Mouse (Mus musculus) frontal cortex, adult (tissue): ENCODE measurements around the gene Svip.

Experiments used
- ATAC-seq: cut with Nextera tagmentation; 2 replicates; pipeline ENCODE4 v1.9.2; 2017; ENCODE audit warnings: mild to moderate bottlenecking, moderate library complexity, mixed read lengths; ENCODE audit not compliant: low TSS enrichment

The Svip gene

DNA sequence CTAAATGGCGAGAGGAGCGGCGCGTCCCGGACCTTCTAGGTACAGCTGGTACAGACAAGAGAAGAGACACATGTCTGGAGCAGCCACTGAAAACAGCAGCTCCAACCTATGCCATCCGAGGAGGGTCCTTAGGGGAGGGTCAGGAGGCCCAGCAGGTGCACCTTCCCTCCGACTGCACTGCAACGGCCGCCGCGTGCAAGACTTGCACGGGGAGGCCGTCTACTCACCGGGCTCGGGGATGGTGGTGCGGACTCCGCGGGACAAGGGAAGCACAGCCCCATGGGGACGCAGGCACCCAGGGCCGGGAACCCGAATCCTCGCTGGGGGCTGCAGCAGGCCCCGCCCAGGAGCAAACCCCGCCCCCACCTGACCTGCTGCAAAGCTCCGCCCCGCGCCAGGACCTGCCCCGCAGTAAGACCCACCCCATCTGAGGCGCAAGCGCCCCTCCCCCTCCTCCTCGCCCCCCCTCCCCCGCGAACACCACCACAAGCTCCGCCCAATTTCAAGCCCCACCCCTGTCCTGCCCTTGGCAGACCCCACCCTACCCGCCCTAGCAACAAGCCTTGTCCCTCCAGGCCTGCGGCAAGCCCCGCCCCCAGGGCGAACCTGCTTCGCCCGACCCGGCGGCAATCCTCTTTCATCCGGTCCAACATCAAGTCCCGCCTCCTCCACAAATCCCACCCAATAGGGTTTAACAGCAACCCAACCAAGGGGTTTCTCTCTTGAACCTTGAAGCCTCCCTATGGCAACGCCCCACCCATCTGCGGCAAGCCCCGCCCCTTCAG lies at the start of gene Svip:
TSS of gene Svip (minus strand) at position 508 of the 785 bp plus-strand sequence.
- peak; percentile 98 for ATAC-seq

DNA sequence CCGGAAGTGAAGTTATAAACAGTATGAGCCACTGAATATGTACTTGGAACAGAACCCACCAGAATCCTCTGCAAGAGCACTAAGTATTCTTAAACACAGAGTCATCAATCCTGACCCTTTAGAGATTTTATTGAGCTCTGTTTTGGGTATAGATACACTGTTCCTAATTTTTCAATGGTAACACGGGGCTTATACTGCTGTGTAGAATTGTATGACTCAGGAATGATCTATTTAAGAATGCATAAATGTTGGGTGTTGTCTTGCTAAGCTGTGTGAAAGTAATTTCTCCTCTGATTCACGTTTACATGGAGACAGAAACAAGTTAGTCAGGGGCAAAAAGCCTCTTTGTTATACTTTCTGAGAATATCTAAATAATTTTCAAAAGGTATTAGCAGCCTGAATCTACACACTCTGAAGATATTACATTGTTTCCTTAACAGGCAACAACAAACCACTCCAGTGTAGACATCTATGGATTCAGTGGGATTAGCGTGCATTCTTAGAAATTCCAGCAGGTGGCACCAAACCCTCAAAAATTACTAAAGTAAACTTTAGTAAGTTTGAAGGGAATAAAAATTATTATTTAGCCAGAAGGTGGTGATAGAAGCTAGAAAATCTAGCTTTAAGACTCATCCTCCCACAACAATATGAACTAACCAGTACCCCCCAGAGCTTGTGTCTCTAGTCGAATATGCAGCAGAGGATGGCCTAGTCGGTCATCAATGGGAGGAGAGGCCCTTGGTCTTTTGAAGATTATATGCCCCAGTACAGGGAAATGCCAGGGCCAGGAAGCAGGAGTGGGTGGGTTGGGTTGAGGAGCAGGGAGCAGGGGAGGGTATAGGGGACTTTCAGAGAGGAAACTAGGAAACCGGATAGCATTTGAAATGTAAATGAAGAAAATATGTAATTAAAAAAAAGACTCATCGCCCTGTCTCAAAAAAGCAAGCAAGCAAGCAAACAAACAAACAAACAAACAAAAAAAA lies 32.1 kb upstream of the Svip start:
- ATAC-seq = peak; percentile 52

DNA sequence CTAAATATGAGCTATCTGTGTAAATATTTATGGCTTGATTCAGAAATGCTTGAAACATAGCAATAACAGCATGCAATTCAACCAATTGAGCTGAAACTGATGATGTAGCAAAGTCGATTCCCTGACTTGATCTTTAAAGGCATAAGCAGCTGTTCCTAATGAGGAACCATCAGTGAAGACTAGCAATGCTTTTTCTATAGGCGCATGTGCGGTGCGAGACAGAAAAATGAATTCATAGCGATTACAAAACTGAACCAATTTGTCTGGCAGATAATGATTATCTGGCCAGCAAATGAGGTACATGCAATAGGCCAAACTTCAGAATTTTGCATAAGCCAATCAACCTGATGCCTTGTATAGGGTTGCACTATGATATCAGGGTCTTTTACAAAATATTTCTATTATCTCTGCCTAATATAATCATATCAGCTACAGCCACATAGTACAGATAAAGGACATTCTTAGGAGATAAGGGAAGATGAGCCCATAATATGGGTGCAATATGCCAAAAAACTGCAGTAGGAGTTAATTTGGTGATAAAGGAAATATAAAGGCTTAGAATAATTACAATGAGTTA lies 18.3 kb upstream of the Svip start:
- ATAC-seq = no peak

DNA sequence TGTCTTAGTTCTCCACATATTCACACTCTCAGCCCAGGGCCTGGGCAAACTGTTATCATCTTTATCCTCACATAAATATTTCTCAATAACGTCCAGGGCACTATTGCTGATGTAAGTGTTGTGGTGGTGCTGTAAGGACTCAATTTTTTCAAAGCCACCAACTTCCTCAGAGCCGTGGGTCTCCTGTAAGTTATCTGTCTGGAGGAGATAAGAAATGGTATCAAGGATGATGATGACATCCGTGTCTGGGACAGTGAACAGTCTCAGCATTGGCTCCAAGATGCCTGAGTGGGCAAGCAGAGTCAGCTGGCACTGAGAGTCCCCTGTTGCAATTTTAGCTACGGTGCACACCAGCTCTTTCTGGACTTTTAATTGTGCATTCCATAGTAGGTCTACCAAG lies 16.2 kb upstream of the Svip start:
- ATAC-seq = no peak

DNA sequence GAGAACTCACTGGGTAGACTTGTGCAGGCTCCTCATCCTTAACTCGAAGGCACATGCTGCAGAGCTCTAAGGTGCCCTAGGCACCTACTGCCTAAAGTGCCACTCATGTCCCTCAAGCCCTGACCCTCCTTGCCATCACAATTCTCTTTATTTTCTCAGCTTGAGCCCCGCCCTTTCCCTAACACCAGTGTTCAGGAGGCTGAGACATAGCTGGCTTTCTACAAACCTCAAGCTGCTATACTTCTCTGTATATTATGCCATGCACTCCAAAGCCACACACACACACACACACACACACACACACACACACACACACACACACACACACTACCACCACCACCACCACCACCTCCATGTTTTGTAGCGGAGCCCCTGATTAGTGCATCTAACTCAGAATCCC lies 9.8 kb upstream of the Svip start, which contains the start of gene 1700015G11Rik:
TSS of gene 1700015G11Rik (minus strand) at position 101 of the 400 bp plus-strand sequence.
- no peak for ATAC-seq

DNA sequence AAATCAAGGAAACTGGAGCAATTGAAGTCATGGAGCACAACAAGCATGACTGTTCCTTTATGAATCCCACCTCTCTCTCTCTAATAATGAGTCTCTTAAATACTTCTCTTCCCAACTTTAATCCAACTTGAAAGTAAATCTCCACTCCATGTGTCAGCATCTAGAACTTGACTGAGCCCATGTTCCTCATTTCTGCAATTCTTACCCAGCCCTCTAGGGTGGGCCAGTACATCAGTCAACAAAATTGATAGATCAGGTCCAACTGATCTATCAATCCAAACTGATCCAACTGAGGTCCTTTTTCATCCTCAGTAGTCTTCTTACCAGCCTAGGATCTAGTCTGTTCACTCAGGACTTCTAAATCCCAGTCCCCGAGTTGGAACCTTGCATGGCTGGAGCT lies 9.4 kb upstream of the Svip start:
- ATAC-seq = no peak

DNA sequence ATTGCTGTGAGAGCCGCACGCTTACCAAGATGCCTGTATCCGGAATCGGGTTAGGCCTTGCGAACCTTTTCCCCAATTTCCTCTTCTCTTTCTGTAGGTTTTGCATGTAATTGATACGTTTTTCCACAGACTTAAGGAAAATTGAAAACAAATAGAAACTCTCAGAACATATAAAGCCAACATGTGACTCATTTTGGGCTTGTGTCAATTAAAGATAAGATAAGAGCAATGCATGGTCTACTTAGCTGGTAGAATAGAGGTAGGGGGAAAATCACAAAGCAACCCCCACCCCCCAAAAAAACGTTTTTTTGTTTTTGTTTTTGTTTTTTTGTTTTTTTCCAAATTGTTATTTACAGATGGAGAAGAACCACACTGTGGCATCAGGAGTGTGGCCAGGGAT lies 7.6 kb upstream of the Svip start:
- no peak for ATAC-seq

DNA sequence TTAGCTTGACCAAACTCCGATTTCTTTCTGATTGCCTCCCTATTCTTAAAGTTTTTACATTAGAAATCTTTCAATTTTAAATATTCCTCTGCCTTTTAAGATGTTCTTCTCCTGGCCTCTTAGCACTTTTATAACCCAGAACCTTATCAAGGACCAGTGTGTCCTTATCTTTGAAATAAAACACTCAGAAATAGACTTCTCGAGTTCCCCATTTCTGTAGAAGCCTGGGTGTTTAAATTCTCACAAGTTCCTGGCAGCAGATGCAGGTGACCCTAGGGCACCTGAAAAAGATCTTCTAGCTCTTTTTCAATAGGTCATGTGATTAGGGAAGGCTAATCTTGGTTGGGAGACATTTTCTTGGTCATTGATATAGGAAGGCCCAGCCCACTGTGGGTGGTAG lies 1.3 kb upstream of the Svip start:
- ATAC-seq = no peak

DNA sequence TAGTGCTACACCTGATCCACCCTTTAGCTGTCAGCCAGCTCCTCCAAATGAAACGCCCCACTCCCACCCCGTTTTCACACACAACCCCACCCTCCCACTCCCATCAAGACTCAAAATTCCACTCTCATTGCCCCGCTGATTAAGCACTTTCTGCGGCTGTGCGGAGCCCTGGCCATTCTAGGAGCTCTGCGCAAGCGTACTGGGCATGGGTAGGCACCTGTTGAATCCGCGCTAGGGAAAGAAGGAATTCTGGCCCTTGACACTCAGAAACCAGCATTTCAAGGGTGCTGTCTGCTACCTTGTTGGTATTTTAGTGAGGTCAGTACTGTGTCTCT lies 445 bp upstream of the Svip start:
- ATAC-seq = peak; percentile 73

DNA sequence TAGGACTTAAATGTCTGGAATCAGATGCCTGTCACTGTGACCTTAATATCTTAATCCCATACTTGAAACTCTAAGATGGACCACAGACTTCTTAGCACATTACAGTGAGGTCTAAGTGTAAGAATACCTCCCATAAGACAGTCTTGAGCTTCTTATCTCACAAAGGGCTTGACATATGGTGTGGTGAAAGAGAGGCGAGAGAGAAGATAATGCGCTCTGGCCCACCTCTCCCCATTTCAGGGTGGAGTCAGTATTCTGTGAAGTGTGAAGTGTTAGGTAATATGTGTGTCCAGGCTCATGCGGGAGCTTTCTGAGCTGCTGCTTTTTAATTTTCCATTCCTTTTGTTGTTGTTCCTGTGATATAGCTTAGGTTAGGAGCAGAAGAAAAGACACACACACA lies 14.8 kb downstream of the Svip start:
- ATAC-seq = no peak

DNA sequence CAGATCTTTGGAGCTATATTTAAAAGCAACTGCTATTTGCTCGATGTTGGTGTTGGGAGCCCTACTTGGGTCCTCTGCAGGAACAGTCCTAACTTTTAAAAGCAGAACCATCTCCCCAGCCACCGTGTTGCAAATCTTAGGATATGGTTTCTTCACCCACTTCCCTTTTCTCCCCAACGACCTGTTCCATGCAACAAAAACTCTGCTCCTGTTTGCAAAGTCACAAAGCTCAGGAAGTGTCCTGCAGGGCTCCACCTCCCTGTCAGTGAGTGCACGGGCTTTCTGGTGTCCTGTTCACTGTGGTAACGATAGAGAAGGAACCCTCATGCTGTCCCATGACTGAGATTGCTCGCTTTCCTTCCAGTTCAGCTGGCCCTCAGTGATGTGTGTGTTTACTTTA lies 18.9 kb downstream of the Svip start:
- no peak for ATAC-seq

DNA sequence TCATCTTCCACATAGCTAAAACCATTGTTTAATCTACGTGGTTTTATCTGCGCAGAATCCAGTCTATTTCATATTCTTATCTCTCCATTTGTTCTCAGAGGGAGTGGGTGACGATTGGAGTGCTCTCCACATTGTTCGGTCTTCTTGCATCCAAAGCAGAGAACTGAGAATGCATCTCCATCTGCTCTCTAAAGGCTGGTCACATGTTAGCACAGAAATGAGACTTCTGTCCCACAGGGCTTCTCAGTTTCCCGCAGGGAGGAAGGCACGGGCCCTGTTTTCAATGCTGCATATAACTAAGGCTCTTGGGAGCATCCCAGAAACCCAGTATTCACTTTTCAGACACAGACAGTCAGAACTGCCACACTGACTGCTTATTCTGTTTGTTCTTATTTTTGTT lies 20.1 kb downstream of the Svip start:
- ATAC-seq = peak; percentile 68

DNA sequence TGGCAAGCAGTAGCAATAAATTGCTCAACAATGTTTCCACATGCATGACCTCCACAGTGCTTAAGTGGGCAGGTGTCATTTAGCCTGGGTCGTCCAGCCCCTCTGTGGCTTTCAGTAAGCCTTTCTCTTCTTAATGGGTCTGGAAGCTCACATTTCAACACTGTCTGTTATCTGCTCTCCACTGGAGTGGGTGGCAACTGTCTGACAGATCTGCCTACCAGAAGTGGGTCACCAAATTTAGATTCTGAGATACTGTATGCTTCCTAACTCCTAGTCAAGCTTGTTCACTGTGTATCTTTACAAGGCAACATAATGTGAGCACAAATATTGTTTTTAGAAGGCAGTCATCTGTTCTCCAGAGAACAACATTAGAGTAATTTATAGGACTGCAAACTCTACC lies 23.5 kb downstream of the Svip start:
- ATAC-seq = peak; percentile 94

DNA sequence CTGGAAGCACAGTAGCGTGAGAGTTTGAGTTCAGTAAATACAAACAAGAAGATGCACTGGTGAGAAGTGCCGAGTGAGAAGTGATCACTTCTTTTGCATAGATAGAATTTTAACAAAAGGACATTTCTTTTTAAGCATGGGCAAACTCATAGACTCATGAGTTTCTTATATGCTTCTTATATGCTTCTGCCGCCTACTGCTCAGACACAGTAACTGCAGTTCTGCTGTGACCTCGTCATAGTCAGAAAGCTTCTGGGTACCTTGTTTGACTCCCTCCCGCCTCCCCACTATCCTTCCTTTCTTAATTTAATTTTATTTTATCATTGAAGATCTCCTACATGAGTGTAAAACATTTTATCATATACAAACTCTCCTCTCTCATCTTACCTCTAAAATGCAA lies 26.5 kb downstream of the Svip start:
- ATAC-seq = peak; percentile 48; the same call in 1 of the 2 replicates

DNA sequence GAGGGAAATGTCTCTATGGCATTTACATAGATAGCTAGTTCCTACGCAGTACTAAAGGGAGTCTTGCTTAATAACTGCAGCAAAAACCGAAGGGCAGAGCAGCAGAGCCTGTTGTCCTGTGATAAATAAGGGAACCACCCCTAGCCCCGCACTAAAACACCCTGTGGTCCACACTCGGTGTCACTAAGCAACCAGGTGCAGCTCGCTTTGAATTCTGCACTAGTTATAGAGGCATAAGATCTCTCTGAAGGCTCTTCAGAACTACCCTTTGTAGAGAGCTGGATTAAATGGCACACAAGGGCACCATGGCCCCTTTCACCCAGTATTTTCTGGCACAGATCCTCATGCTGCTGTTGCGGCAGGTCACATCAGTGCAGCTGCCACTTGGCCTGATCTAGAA lies 30.6 kb downstream of the Svip start:
- no peak for ATAC-seq

DNA sequence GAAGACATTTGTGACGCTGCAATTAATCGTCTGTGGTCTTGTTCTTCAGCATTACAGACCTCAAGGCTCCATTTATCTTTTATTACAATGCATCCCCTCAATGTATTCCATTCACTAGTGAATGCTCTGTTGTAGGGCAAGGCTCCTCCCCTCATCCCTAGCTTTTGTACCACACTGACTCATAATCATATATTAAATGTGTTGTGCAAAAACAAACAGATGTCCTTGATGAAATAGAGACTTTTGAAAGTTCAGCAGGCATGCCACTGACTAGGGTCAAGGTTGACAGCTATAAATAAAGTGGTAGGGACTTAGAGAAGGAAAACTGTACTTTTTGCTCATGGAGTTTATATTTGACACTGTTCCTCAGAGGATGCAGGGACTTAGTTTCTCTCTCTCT lies 32.3 kb downstream of the Svip start:
- ATAC-seq = no peak

DNA sequence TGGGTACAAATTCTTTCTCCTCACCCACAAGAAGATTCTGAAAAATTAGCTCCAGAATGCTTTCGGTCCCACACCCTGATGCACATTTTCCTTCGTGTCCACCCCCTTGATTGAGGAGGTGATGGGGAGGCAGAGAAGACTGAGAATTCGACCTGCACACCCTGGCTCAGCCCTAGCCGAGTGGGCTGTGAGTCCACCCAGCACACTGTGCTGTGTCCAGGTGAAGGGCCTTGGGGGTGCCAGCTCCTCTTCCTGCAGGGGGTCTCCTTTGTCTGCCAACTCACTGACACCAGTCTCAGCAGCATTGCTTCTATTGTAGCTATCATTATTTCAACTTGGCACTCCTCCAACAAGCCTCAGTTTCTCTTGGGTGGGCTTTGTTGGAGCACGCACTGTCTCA lies 32.7 kb downstream of the Svip start:
- 0 out of 2 replicates have a peak, but pooled peaks have one; percentile 21 for ATAC-seq

DNA sequence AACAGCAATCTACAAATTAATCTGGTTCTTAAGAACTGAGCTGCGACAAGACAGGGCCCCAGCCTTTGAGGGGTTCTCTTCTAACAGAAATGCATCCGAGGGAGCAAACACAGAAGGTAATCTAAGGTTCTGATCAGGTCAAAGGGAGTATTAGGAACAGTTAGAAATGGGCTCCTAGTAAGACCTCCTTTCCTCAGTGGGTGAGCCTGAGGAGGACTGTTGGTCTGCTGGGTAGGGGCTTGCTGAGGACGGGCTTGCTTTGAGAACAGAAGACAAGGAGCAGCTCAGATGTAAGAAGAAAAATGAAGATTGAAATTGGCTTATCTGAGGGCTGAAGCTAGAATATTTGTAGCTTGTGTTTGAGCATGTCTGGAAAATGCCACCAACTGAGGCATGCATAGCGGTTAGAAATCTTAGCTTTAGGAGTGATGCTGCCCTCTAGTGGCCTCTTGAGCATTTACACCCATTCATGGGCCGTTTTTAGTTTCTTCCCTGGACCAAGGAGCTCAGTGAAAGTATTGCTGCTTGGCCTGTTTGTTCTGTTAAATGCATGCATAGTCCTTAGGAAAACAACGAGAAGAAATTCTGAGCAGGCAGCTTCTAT lies 33.5 kb downstream of the Svip start:
- ATAC-seq = peak; percentile 91

DNA sequence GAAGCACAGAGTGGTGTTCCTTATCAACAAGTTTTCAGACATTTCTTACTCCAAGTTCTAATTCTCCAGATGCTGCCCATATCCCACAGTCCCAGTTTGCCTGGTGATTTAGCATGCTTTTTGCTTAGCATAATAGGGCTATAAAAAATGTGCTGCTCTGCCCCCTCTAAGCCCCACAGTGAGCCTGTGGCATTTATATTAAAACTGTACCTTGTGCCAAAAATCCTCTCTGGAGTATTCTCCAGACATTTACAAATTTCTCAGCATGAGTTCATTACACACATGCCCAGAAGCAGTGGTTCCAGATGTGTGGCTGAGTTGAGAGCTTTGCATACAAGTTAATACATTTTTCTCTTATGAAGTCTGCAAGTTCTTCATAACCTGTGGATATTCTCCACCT lies 36.4 kb downstream of the Svip start:
- ATAC-seq = no peak

DNA sequence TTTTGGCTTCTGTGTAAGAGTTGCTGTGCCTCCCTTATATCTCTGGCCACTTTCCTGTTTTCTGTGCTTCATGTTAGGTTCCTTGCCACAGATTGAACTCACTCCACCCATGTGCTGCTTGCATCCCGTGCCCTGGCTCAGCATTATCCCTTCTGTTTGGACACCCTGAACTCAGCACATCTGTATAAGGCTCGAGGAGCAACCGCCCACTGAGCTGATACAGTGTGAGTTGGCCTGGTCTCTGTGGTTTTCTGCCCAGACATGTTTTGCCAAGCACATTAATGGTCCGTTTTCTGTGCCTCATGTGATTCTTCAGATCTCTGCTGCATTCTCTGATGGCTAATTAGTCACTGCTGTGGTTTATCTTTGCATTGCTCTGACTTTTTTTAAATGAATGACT lies 38.2 kb downstream of the Svip start:
- ATAC-seq = no peak

DNA sequence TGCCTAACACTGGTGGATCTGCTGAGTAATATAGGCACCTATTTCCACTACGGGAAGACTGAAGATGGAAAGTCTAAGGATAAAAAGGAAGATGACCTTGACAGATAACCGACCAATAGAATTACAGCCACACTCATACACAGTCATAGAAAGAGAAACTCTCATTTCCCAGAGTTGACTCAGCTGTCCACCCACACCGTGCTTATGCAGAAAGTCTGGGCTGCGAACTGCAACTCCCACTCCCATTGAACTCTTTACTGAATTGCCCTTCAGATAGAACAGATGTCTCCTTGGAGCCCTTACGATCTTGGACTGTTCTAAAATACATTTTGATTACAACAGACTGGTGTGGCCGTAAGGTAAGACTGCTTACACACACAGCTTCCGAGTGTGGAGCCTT lies 41.1 kb downstream of the Svip start:
- ATAC-seq = peak; percentile 90
